In the genomic region with DNA sequence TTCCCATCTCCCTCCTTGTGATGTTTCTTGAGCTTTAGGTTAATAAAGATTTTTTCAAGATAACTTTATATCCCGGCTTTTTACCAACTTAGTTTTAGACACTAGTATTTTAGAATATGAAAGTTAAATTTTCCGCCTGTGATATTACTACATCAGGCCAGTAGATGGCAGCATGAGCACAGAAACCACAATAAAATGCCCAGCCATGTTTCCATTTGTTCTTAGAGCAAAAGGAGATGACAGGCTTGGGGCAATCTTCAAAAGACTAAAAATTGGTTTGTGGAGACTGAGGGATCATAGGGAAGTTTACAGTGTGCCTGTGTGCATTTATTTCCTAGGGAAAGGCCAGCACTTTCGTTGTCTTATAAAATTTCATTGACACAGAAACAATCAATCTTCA, we compare ENCODE assay signal across 11 mouse cellular contexts. TPM values are rescaled to one million over a fixed set of nuclear protein-coding genes. Genes with fewer than 3 reads are reported as not detected.
DNase-seq lines count a peak whose midpoint lies in the region; ATAC-seq and TF ChIP-seq lines count a peak whose summit lies in the region.
"Had no signal": no experiment of that assay in that cellular context is flagged by ENCODE, and none has a peak within 500 bp of the region (broad histone marks: within the 10 kb centered on the region; RNA-seq: fewer than 3 reads in every experiment).

No protein-coding gene starts in this region.

- peak; percentile 5 for DNase-seq in adrenal gland, adult 2 months
- no peak for DNase-seq in adrenal gland, postnatal 25 days
- peak; percentile 33 for DNase-seq in limb, embryonic 11.5 days (ENCODE audit: low spot score)
- no peak for DNase-seq in limb, embryonic 10.5 days (ENCODE audit: low spot score)
- DNase-seq in left cerebral cortex, adult 2 months (ENCODE audit: extremely low spot score in 1 of 2, low spot score in 2 of 2) = peak in 1 of 2 experiments; percentile 18
- DNase-seq in right cerebral cortex, postnatal 10 days (ENCODE audit: low spot score in 2 of 2) = peak; percentile 32 to 42
- no peak for DNase-seq in urinary bladder, adult 2 months (ENCODE audit: low spot score)

- no peak overlapping the region for H3K4me2 ChIP-seq in limb, embryonic 11.5 days (ENCODE audit: low read depth, severe bottlenecking)

- TF ChIP-seq CTCF in left cerebral cortex, adult 2 months (IDR thresholded peaks at IDR 0.05) = peak; percentile 82

- no peak overlapping the region for H3K4me3 ChIP-seq in limb, embryonic 11.5 days (ENCODE audit: low read depth, low read length)
- H3K4me3 ChIP-seq in limb, embryonic 10.5 days = no peak overlapping the region
- H3K4me3 ChIP-seq in left cerebral cortex, adult 2 months = no peak overlapping the region
- H3K4me3 ChIP-seq: erythroblast, embryonic 14.5 days had no signal

- H3K27me3 ChIP-seq in limb, embryonic 11.5 days (ENCODE audit: control insufficient read depth, insufficient read depth, low read length) = no peaks in the 10 kb centered on the region
- H3K27me3 ChIP-seq in limb, embryonic 10.5 days (ENCODE audit: low read depth, poor library complexity, severe bottlenecking) = no peaks in the 10 kb centered on the region

- 12% methylated on average over 3 of the region's 3 CpGs for WGBS in limb, embryonic 11.5 days
- WGBS in limb, embryonic 10.5 days = 21% methylated on average over 3 of the region's 3 CpGs

- no peaks in the 10 kb centered on the region for H3K36me3 ChIP-seq in limb, embryonic 11.5 days (ENCODE audit: control insufficient read depth, insufficient read depth, low read length)
- no peaks in the 10 kb centered on the region for H3K36me3 ChIP-seq in limb, embryonic 10.5 days

- intact Hi-C loops in left cerebral cortex, adult 2 months (cut with DNase I) = loop anchor here (1.0 kb wide), 1 partner anchor 739 kb away; no protein-coding TSS in a partner anchor

- no peak for ATAC-seq in limb, embryonic 11.5 days (ENCODE audit: insufficient number of reproducible peaks, low FRiP score, low TSS enrichment, low read depth)
- peak; percentile 90 for ATAC-seq in common myeloid progenitor, adult 5-6 weeks (replicated peaks; ENCODE audit: low read depth, poor library complexity, severe bottlenecking)

- H3K9me3 ChIP-seq in limb, embryonic 11.5 days (ENCODE audit: control insufficient read depth, low read length) = no peaks in the 10 kb centered on the region
- no peaks in the 10 kb centered on the region for H3K9me3 ChIP-seq in limb, embryonic 10.5 days (replicated peaks)

- H3K27ac ChIP-seq in limb, embryonic 11.5 days (replicated peaks; ENCODE audit: low read depth, low read length) = no peak overlapping the region
- no peak overlapping the region for H3K27ac ChIP-seq in limb, embryonic 10.5 days
- H3K27ac ChIP-seq in left cerebral cortex, adult 2 months = no peak overlapping the region

- no peaks in the 10 kb centered on the region for H3K4me1 ChIP-seq in limb, embryonic 11.5 days (ENCODE audit: control insufficient read depth, insufficient read depth, low read length)
- H3K4me1 ChIP-seq in limb, embryonic 10.5 days = no peaks in the 10 kb centered on the region

- no peak overlapping the region for H3K9ac ChIP-seq in limb, embryonic 11.5 days (ENCODE audit: low read length)

RNA-seq across cellular contexts. Expression of a gene that starts 10.6 kb away (rescaled TPM):
- total RNA-seq in adrenal gland, adult 2 months (2021) = under 1 TPM in 1 of 2 experiments, not detected in 1; 0.07 TPM
- not detected in 2 replicates for polyA plus RNA-seq in adrenal gland, adult 2 months (2012; rRNA removed)
- 0.30 TPM in 1 of 2 replicates, not detected in the other for total RNA-seq in adrenal gland, postnatal 25 days (2021)
- not detected in 2 replicates for polyA plus RNA-seq in limb, embryonic 11.5 days (2014; fragmentation: Nextera tagmentation; extraction: Ambion mirVana)
- polyA plus RNA-seq in limb, embryonic 10.5 days (2016; fragmentation: Nextera tagmentation; extraction: Ambion mirVana) = not detected in 2 replicates
- total RNA-seq in common myeloid progenitor, adult 5-6 weeks (2017) = not detected in 2 replicates
- not detected for total RNA-seq in left cerebral cortex, adult 2 months (2021)
- not detected in 2 replicates for polyA plus RNA-seq in urinary bladder, adult 2 months (2012; rRNA removed)
- total RNA-seq: left cerebral cortex, postnatal 36 days had no signal
- polyA plus RNA-seq: erythroblast, embryonic 14.5 days; testis, adult 2 months had no signal

RNA-seq across cellular contexts. Expression of a gene that starts 36.6 kb away (rescaled TPM):
- total RNA-seq in adrenal gland, adult 2 months (2021) = not detected
- not detected in 2 replicates for polyA plus RNA-seq in adrenal gland, adult 2 months (2012; rRNA removed)
- total RNA-seq in adrenal gland, postnatal 25 days (2021) = not detected in 2 replicates
- not detected in 2 replicates for polyA plus RNA-seq in limb, embryonic 11.5 days (2014; fragmentation: Nextera tagmentation; extraction: Ambion mirVana)
- not detected in 2 replicates for polyA plus RNA-seq in limb, embryonic 10.5 days (2016; fragmentation: Nextera tagmentation; extraction: Ambion mirVana)
- total RNA-seq in common myeloid progenitor, adult 5-6 weeks (2017) = not detected in 2 replicates
- total RNA-seq in left cerebral cortex, adult 2 months (2021) = not detected
- polyA plus RNA-seq in urinary bladder, adult 2 months (2012; rRNA removed) = not detected in 2 replicates
- total RNA-seq: left cerebral cortex, postnatal 36 days had no signal
- polyA plus RNA-seq: erythroblast, embryonic 14.5 days; testis, adult 2 months had no signal

RNA-seq across cellular contexts. Expression of a gene that starts 36.8 kb away (rescaled TPM):
- not detected for total RNA-seq in adrenal gland, adult 2 months (2021)
- polyA plus RNA-seq in adrenal gland, adult 2 months (2012; rRNA removed) = not detected in 2 replicates
- not detected in 2 replicates for total RNA-seq in adrenal gland, postnatal 25 days (2021)
- not detected in 2 replicates for polyA plus RNA-seq in limb, embryonic 11.5 days (2014; fragmentation: Nextera tagmentation; extraction: Ambion mirVana)
- polyA plus RNA-seq in limb, embryonic 10.5 days (2016; fragmentation: Nextera tagmentation; extraction: Ambion mirVana) = not detected in 2 replicates
- total RNA-seq in common myeloid progenitor, adult 5-6 weeks (2017) = not detected in 2 replicates
- not detected for total RNA-seq in left cerebral cortex, adult 2 months (2021)
- polyA plus RNA-seq in urinary bladder, adult 2 months (2012; rRNA removed) = not detected in 2 replicates
- total RNA-seq: left cerebral cortex, postnatal 36 days had no signal
- polyA plus RNA-seq: erythroblast, embryonic 14.5 days; testis, adult 2 months had no signal

RNA-seq across cellular contexts. Expression of a gene that starts 41.1 kb away (rescaled TPM):
- under 1 TPM in 1 of 2 experiments, not detected in 1; 0.21 TPM for total RNA-seq in adrenal gland, adult 2 months (2021)
- not detected in 2 replicates for polyA plus RNA-seq in adrenal gland, adult 2 months (2012; rRNA removed)
- 0.06 TPM in 1 of 2 replicates, not detected in the other for total RNA-seq in adrenal gland, postnatal 25 days (2021)
- polyA plus RNA-seq in limb, embryonic 11.5 days (2014; fragmentation: Nextera tagmentation; extraction: Ambion mirVana) = not detected in 2 replicates
- not detected in 2 replicates for polyA plus RNA-seq in limb, embryonic 10.5 days (2016; fragmentation: Nextera tagmentation; extraction: Ambion mirVana)
- not detected in 2 replicates for total RNA-seq in common myeloid progenitor, adult 5-6 weeks (2017)
- not detected for total RNA-seq in left cerebral cortex, adult 2 months (2021)
- not detected in 2 replicates for polyA plus RNA-seq in urinary bladder, adult 2 months (2012; rRNA removed)
- total RNA-seq: left cerebral cortex, postnatal 36 days had no signal
- polyA plus RNA-seq: erythroblast, embryonic 14.5 days; testis, adult 2 months had no signal

RNA-seq across cellular contexts. Expression of a gene that starts 46.7 kb away (rescaled TPM):
- not detected for total RNA-seq in adrenal gland, adult 2 months (2021)
- not detected in 2 replicates for polyA plus RNA-seq in adrenal gland, adult 2 months (2012; rRNA removed)
- 0.38 TPM in 1 of 2 replicates, not detected in the other for total RNA-seq in adrenal gland, postnatal 25 days (2021)
- polyA plus RNA-seq in limb, embryonic 11.5 days (2014; fragmentation: Nextera tagmentation; extraction: Ambion mirVana) = not detected in 2 replicates
- not detected in 2 replicates for polyA plus RNA-seq in limb, embryonic 10.5 days (2016; fragmentation: Nextera tagmentation; extraction: Ambion mirVana)
- not detected in 2 replicates for total RNA-seq in common myeloid progenitor, adult 5-6 weeks (2017)
- not detected for total RNA-seq in left cerebral cortex, adult 2 months (2021)
- not detected in 2 replicates for polyA plus RNA-seq in urinary bladder, adult 2 months (2012; rRNA removed)
- total RNA-seq: left cerebral cortex, postnatal 36 days had no signal
- polyA plus RNA-seq: erythroblast, embryonic 14.5 days; testis, adult 2 months had no signal

Comparison
In these comparisons a context has a peak if more than half of its experiments do, and no peak if none do; other contexts are left out.
1. DNase-seq: peak in adrenal gland, adult 2 months (single experiment), limb, embryonic 11.5 days (single experiment) and right cerebral cortex, postnatal 10 days (2 of 2); none in adrenal gland, postnatal 25 days (single experiment), limb, embryonic 10.5 days (single experiment) and urinary bladder, adult 2 months (single experiment).